Mouse (Mus musculus) liver, embryonic 11.5 days (tissue): ENCODE data around the gene Nhlrc4. TPM values are rescaled to one million over a fixed set of nuclear protein-coding genes. Genes with fewer than 3 reads are reported as not detected.

Source experiments
- ATAC-seq: fragments of 200-750 bp; cut with Nextera tagmentation; replicated peaks from 2 replicates; pipeline ENCODE4 v1.8.0; 2017; ENCODE audit warnings: moderate number of reproducible peaks, mild to moderate bottlenecking, moderate TSS enrichment, moderate library complexity; ENCODE audit not compliant: low FRiP score
- DNase-seq: peaks from one replicate; pipeline ENCODE4 v3.0.0-alpha.2; 2017; ENCODE audit warnings: low spot score
- H3K27ac ChIP-seq: fragments of 300-500 bp; sonication (generic); 2 replicates; pipeline ENCODE4 v1.5.1; 2014; ENCODE audit warnings: mild to moderate bottlenecking, low read depth, low read length, control low read depth
- H3K27me3 ChIP-seq: fragments of 300-500 bp; sonication (generic); replicated peaks from 2 replicates; pipeline ENCODE4 v1.6.1; 2014; ENCODE audit warnings: low read length, mixed read lengths; ENCODE audit not compliant: control insufficient read depth, insufficient read depth
- H3K36me3 ChIP-seq: fragments of 300-500 bp; sonication (generic); 2 replicates; pipeline ENCODE4 v1.6.1; 2014; ENCODE audit warnings: mild to moderate bottlenecking, low read length, moderate library complexity, mixed read lengths; ENCODE audit not compliant: control insufficient read depth, insufficient read depth
- H3K4me1 ChIP-seq: fragments of 300-500 bp; sonication (generic); replicated peaks from 2 replicates; pipeline ENCODE4 v1.6.1; 2014; ENCODE audit warnings: low read length, mixed read lengths; ENCODE audit not compliant: control insufficient read depth, insufficient read depth
- H3K4me2 ChIP-seq: fragments of 300-500 bp; sonication (generic); 2 replicates; pipeline ENCODE4 v1.6.1; 2014; ENCODE audit warnings: mild to moderate bottlenecking, control low read depth, moderate library complexity
- H3K4me3 ChIP-seq: fragments of 300-500 bp; sonication (generic); 2 replicates; pipeline ENCODE4 v1.5.1; 2014; ENCODE audit warnings: low read depth, low read length, control low read depth
- H3K9ac ChIP-seq: fragments of 300-500 bp; sonication (generic); 2 replicates; pipeline ENCODE4 v1.6.1; 2014; ENCODE audit warnings: low read depth, low read length, control low read depth
- H3K9me3 ChIP-seq: fragments of 300-500 bp; sonication (generic); 2 replicates; pipeline ENCODE4 v1.6.1; 2016; ENCODE audit warnings: low read length, inconsistent platforms, mixed read lengths; ENCODE audit not compliant: control insufficient read depth
- WGBS: fragments of 180-500 bp; shearing (Covaris S2); extraction: QIAGEN DNeasy Blood & Tissue Kit; methylation state at CpG from one replicate; pipeline ENCODE4 v1.1.7; 2014; 5-methylcytosine and 5-hydroxymethylcytosine counted together
- polyA plus RNA-seq: library from polyadenylated mRNA; unstranded; fragments of >200 nt; fragmentation: Nextera tagmentation; extraction: Ambion mirVana; gene quantifications from 2 replicates; pipeline ENCODE4 v1.2.1, GENCODE M21; 2014

Gene Nhlrc4
- polyA plus RNA-seq, 1 experiment from 2014 or later = 0.85 TPM

DNA sequence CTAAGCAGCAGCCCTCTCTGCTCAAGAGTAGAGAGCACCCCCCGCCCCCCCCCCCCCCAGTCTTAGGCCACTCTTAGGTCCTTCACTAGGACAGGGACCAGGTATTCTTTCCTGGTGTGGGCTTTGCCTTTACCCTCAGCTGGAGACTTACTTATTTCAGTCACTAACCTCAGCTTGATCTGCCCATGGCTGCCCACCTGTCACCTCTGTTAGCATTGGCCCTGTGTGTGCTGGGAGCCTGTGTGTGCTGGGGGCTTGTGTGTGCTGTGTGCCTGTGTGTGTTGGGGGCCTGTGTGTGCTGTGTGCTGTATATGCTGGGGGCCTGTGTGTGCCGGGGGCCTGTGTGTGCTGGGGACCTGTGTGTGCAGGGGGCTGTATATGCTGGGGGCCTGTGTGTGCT lies 9.9 kb upstream of the Nhlrc4 start:
- 61% methylated on average over 2 of the region's 2 CpGs for WGBS
- H3K4me3 ChIP-seq = no peak overlapping the region
- peaks cover 42% of the 10 kb centered on the region for H3K27me3 ChIP-seq
- H3K36me3 ChIP-seq = 0 out of 2 replicates have a peak, but pooled peaks cover 5% of the 10 kb centered on the region
- no peak overlapping the region for H3K4me2 ChIP-seq
- H3K9me3 ChIP-seq = no peaks in the 10 kb centered on the region
- H3K9ac ChIP-seq = no peak overlapping the region
- no peak overlapping the region for H3K27ac ChIP-seq
- H3K4me1 ChIP-seq = peaks cover 17% of the 10 kb centered on the region
- no peak for ATAC-seq
- no peak for DNase-seq

DNA sequence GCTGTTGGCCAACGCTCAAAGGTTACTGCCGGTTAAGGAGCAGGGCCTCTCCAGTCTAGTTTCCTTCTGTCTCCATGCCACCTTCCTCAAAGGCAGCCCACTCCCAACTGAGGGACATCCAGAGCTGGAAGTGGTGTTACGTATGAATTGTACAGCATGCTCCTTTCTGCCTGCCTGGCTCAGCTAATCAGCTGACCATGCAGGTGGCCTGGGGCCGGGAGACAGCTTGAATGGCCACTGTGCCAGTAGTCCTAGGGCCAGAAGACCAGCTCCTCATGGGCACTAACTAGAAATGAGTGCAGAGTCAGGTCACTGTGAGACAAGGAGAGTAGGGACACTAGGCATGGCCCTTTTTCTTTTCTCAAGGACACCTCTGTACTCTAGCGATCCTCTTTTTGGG lies 8.4 kb upstream of the Nhlrc4 start:
- Histone ChIP-seq H3K9me3 (no peaks in the 10 kb centered on the region), H3K4me2 (no peak overlapping the region), H3K36me3 (no peaks in the 10 kb centered on the region), H3K9ac (no peak overlapping the region), H3K27ac (no peak overlapping the region), H3K27me3 (peaks cover 42% of the 10 kb centered on the region), H3K4me3 (no peak overlapping the region), H3K4me1 (peaks cover 21% of the 10 kb centered on the region)
- no peak for ATAC-seq
- 76% methylated on average over 5 of the region's 5 CpGs for WGBS
- no peak for DNase-seq

DNA sequence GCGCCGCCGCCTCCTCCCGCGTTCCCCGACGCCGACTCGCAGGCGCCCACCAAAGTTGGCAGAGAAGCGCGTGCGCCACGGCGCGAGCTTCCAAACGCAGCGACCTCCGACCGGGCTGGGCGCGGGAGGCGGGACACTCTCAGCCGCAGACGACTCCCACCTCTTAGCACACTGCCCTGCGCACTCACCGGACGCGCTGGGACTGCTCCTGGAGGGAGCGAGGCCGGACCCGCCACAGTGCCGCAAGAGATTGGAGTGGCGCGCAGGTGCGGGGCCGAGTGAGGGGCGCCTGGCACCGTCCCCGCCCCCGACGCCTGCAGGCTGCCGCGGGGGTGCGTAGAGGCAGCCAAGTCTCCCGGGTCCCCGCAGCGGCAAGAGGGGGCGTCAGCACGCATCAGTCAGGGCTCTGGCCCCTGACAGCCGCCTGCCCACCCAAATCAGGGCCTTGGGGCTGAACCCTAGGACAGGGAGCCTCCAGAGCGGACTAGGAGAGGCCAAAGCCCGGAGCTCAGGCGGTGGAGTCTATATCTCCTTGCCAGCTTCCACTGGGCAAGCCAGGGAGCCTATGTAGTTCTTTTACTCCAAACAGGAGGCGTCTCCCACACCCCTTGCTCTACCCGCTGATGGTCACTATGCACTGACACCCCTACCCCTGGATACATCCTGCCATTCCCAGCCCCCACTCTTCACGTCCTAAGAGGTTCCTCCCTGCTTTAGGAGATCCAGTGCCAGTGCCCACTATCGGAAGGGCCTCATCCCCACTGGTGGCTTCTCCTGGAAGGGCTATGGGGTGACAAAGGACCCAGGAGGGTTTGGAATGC lies 7.3 kb upstream of the Nhlrc4 start, which contains the start of gene A930017K11Rik:
Gene A930017K11Rik (minus strand): TSS at position 763 of the 821 bp plus-strand sequence.
- peak within 1 kb of the TSS; percentile 51 for H3K4me3 ChIP-seq
- no peak for DNase-seq
- ATAC-seq = no peak
- no peak within 1 kb of the TSS for H3K27ac ChIP-seq
- H3K27me3 ChIP-seq = peaks cover 42% of the 10 kb centered on the region
- H3K4me1 ChIP-seq = peaks cover 32% of the 10 kb centered on the region
- H3K36me3 ChIP-seq = no peaks in the 10 kb centered on the region
- H3K4me2 ChIP-seq = peak within 1 kb of the TSS; percentile 85
- WGBS = 2% methylated on average over 57 of the region's 58 CpGs
- H3K9ac ChIP-seq = peak within 1 kb of the TSS; percentile 55
- H3K9me3 ChIP-seq = no peaks in the 10 kb centered on the region

DNA sequence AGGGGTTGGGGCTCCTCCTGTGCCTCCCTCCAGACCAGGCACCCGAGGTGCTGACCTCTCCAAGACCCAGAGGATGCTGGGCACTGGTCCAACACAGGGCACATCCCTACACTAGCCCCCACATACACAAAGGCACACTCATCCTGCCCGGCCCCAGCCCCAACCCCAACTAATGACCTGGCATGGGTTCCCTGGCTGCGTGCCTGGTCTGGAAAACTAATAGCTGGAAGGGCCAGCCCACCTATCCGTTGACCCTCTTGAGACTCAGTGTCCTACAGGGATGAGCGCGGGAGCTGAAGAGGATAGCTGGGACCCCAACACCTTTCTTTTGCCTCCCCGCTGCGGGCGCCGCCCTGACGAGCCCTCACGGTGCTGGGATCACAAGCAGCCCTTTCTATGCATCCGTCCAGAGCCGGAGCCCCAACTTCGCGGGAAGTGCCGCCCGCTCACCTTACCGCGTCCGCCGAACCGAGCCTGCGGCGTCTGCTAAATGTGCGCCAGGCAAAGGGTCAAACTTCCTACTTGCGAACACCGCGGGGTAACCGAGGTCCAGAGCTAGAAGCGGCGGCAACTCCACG lies 6.6 kb upstream of the Nhlrc4 start:
- Histone ChIP-seq H3K9me3 (no peaks in the 10 kb centered on the region), H3K9ac (peak overlapping the region; percentile 55), H3K4me3 (peak overlapping the region; percentile 51), H3K4me1 (peaks cover 38% of the 10 kb centered on the region), H3K27ac (no peak overlapping the region), H3K27me3 (peaks cover 42% of the 10 kb centered on the region), H3K4me2 (peak overlapping the region; percentile 85), H3K36me3 (no peaks in the 10 kb centered on the region)
- WGBS = 3% methylated on average over 33 of the region's 33 CpGs
- ATAC-seq (no peak), DNase-seq (no peak)

DNA sequence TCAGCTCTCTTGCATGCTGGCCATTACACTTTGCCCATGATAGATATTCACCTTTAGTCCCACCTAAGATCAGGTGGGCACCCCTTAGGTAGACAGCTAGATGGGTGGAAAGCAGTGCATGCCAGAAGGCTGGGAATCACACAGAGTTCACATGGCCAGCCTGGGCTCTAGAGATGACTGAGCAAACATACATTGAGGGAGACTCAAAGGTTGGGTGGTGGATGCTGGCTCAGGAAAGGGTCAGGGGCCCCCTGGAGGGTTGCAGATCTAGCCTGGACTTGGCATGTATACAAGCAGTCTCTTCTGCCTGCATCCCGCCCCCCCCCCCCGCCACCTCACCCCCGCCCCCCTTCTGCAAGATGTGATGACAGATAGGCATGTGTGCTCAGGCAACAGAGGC lies 5.9 kb upstream of the Nhlrc4 start:
- Histone ChIP-seq H3K4me1 (peaks cover 43% of the 10 kb centered on the region), H3K9me3 (no peaks in the 10 kb centered on the region), H3K4me2 (peak overlapping the region; percentile 85; the same call in 1 of the 2 replicates), H3K27ac (no peak overlapping the region), H3K9ac (no peak overlapping the region), H3K36me3 (no peaks in the 10 kb centered on the region), H3K4me3 (no peak overlapping the region; the same call in 1 of the 2 replicates), H3K27me3 (peaks cover 42% of the 10 kb centered on the region)
- DNase-seq = no peak
- no peak; the same call in 1 of the 2 replicates for ATAC-seq
- WGBS = 0% methylated on average over 3 of the region's 3 CpGs

DNA sequence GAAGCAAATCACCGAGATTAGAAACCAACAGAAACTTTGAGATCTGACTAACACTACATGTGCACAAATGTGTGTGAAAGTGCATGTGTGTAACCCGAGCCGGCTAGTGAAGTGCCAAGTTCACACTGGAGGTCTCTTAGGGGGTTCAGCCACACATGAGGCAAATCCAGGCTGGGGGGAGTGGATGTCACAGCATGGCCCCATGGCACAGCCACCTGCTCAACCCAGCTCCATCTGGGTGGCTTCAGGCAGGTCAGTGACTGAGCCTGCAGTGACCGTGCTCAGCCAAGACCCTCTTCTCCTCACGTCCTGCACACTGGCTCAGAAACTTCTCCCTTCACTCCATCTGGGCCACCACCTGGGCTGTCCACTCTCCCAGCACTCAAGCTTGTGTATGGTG lies 5.2 kb upstream of the Nhlrc4 start:
- Histone ChIP-seq H3K4me2 (no peak overlapping the region), H3K4me3 (no peak overlapping the region), H3K27me3 (peaks cover 42% of the 10 kb centered on the region), H3K4me1 (peaks cover 48% of the 10 kb centered on the region), H3K9me3 (no peaks in the 10 kb centered on the region), H3K9ac (no peak overlapping the region), H3K27ac (no peak overlapping the region), H3K36me3 (no peaks in the 10 kb centered on the region)
- DNase-seq (no peak), ATAC-seq (no peak)
- WGBS = 78% methylated on average over 5 of the region's 5 CpGs

DNA sequence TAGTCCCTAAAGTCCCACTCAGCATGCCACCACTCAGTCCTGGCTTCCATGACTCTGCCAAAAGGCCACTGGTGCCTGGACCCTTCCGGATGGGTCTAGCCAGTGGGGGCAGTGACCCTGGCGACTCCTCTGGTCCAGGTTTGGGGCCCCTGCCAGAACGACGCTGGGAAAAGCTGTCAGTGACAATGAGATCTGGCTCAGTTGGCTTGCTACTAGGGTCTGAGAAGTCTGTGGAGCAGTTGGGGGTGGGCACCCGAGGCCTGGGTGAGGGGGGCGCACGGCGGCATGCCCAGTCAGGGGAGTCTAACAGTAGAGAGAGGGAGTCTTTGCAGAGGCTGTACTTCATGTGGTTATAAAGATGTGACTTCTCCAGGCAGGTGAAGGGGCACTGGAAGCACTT lies 3.3 kb upstream of the Nhlrc4 start:
- H3K36me3 ChIP-seq = no peaks in the 10 kb centered on the region
- H3K4me2 ChIP-seq = peak overlapping the region; percentile 39; the same call in 1 of the 2 replicates
- peaks cover 33% of the 10 kb centered on the region for H3K27me3 ChIP-seq
- H3K9ac ChIP-seq = peak overlapping the region; percentile 58
- peaks cover 66% of the 10 kb centered on the region for H3K4me1 ChIP-seq
- no peak overlapping the region for H3K4me3 ChIP-seq
- no peak for DNase-seq
- WGBS = 75% methylated on average over 8 of the region's 8 CpGs
- ATAC-seq = no peak
- peak overlapping the region; percentile 33 for H3K27ac ChIP-seq
- no peaks in the 10 kb centered on the region for H3K9me3 ChIP-seq

DNA sequence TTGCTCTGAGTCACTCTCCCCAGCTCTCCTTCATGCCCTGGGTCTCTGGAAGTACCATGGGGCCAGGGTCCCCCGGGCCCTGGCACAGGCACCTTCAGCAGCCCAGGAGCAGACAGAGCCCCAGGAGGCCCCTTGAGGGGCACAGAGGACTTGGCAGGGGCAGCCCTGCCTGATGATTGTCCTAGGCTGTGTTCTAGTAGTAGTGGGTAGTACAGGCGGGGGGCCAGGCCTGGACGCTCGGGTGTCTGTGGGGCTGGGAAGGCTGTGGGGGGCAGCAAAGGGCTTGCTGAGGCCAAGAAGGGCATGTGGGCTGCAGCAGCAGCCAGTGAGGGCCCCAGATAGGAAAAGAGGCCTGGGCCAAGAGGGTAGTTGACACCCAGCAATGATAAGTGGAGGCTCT lies 2.8 kb upstream of the Nhlrc4 start:
- no peak overlapping the region for H3K4me3 ChIP-seq
- peak overlapping the region; percentile 39 for H3K4me2 ChIP-seq
- DNase-seq (no peak), ATAC-seq (0 out of 2 replicates have a peak, but pooled peaks have one; percentile 19)
- H3K36me3 ChIP-seq = no peaks in the 10 kb centered on the region
- H3K9ac ChIP-seq = peak overlapping the region; percentile 58
- 80% methylated on average over 4 of the region's 4 CpGs for WGBS
- H3K27me3 ChIP-seq = peaks cover 28% of the 10 kb centered on the region
- no peaks in the 10 kb centered on the region for H3K9me3 ChIP-seq
- peak overlapping the region; percentile 33 for H3K27ac ChIP-seq
- peaks cover 67% of the 10 kb centered on the region for H3K4me1 ChIP-seq
